Mouse (Mus musculus): ENCODE results near the gene Gsto2.

Gsto2 gene

DNA sequence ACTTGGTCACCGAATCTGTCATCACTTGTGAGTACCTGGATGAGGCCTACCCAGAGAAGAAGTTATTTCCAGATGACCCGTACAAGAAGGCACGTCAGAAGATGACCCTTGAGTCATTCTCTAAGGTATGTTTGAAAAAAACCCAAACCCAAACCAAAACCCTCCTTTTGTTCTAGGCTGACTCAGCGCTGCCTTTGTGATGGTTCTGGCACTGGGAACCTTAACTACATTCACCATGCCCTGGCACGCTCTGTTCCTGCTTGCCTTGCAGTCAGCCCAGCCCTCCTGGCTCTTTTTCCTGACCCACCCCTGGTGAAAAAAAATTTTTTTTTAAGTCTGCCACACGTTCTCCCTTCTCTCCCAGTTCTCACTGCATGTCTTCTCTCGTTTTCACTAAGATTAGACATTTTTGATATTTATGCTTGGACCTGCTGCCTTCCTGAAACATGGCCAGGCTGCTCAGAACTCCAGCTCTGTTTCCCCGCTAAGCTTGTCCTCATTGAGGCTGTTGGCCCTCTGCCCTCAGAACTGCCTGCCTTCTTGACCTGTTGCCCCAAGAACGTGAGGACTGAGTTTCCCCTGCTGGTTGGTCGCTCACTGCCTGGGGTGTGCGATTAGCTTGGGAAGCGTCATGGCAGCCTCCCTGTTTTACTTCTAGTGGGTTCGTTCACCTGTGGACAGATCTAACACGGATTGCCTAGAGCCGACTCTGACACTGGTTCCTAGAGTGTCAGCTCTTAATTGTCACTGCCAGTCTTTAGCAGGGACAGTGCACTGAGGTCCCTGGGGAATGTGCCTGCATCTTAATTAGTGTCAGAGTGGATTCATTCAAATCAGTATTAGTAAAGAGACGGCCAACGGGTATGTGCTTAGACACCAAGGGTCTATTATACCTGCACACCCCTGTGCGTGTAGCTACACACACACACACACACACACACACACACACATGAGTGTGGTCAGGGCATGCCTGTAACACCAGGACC lies 7.1 kb upstream of the Gsto2 start:
- no peak for DNase-seq (ENCODE audit: low read depth, low spot score)

GRCm38 (mm10) chr19:47859180-47859579 lies 6.2 kb upstream of the Gsto2 start:
- no peak for DNase-seq (ENCODE audit: low read depth, low spot score)

- DNase-seq (ENCODE audit: low read depth, low spot score), result no peak
These were observed 2.8 kb upstream of the Gsto2 start for GRCm38 (mm10) chr19:47862581-47862980.

DNA sequence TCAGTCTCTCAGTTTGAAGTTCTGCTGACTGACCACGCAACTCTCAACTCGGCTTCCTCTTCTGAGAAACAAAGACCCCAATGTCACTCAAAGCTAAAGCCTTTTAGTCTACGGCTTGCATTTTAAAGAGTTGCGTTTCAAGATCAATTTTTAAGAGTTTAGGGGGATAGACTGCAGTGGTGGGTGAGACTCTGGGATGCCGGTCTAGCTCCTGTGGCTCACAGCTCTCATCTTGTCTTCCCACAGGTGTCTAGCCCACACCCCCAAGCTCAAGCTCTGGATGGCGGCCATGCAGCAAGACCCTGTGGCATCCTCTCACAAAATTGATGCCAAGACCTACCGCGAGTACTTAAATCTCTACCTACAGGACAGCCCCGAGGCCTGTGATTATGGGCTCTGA lies 1.3 kb upstream of the Gsto2 start:
- DNase-seq (ENCODE audit: low read depth, low spot score), result no peak

GRCm38 (mm10) chr19:47864721-47865120 lies 613 bp upstream of the Gsto2 start:
- no peak for DNase-seq (ENCODE audit: low read depth, low spot score)

DNA sequence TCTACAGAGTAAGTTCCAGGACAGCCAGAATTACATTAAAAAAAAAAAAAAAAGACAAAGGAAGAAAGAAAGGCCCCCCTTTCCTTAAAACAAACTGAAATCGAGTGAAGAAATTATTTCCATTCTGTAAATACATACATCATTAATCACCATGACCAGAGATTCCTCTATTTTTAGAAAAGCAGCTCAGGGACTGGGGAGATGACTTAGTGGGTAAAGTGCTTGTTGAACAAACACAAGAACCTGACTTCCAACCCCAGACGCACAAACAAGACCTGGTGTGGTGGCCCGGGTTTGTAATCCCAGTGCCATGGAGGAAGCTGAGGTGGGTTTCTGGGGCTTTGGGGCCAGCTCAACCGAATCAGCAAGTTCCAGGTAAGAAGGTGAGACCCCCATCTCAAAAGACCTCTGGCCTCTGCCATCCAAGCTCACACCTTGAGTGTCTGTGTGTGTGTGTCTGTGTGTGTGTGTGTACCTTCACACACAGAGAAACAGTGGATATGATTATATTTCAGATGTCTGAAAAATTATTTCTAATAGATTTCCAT lies 2.4 kb downstream of the Gsto2 start:
- no peak for DNase-seq (ENCODE audit: low read depth, low spot score)

- no peak for DNase-seq (ENCODE audit: low read depth, low spot score)
These were observed 3.6 kb downstream of the Gsto2 start for GRCm38 (mm10) chr19:47868951-47869350.

DNA sequence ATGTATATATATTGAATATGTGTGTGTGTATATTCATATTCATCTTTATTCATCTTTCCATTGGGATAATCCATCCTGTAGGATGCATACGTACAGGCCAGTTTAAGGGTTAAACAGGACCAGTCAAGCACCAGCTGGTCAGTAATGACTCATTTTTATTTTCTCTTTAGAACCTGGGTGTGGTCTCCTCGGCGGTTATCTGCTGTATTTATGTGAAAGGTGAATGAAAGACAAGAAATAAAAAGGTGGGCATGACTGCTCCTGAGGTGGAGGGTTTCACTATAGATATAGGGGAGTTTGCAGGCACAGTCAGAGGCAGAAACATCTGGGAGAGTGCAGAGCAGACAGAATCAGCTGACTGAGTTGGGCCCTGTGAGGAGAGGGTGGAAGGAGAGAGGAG lies 4.2 kb downstream of the Gsto2 start:
- no peak for DNase-seq (ENCODE audit: low read depth, low spot score)

DNA sequence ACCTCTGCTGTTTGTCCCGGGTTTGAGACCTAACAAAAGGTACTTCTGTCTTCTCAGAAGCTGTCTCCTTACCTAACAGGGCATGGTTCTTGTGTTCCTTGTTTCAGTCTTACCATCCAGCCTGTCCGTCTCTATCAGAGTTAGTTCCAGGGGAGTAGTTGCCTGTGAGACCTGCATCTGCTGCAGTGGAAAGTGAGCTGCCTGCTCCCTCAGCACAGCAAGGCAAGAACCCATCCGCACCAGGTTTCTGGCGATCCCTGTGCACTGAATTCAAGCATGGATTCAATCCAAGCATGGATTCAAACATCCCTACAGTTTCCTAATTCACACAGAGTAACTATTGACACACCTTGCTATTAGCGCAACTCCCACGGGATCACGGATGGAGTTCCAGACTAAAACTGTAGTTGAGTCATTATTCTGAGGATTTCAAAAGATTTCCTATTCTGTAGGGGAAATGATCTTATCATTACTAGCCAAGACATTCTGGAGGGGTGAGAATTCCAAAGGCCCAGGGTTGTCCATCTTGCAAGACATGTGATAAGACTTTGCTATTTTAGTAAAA lies 4.8 kb downstream of the Gsto2 start:
- DNase-seq (ENCODE audit: low read depth, low spot score), result no peak

GRCm38 (mm10) chr19:47871515-47871914 lies 6.2 kb downstream of the Gsto2 start:
- DNase-seq (ENCODE audit: low read depth, low spot score), result peak; percentile 56

- DNase-seq (ENCODE audit: low read depth, low spot score), result no peak
These were observed 10.9 kb downstream of the Gsto2 start for GRCm38 (mm10) chr19:47876252-47876651.

DNA sequence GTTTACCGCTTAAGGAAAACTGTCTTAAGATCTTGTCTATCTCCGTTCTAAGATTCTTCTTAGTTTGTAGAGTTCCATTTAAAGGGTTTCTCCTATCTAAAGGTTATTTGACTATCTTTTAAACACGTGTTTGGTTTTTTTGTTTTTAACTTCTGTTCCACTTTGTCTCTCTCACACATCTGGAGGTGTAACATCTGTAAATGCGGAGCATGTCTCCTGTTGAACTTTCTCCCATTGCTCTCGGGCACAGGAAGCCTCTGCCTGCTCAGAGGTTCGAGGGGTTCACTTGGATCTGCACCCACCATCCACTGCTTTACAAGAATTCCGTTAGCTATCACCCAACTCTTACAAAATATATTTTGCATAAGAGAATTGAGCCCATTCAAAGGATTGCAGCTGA lies 16.2 kb downstream of the Gsto2 start:
- no peak for DNase-seq (ENCODE audit: low read depth, low spot score)

GRCm38 (mm10) chr19:47882151-47882881 lies 17.0 kb downstream of the Gsto2 start:
- peak; percentile 85 for DNase-seq (ENCODE audit: low read depth, low spot score)

- no peak for DNase-seq (ENCODE audit: low read depth, low spot score)
These were observed 17.5 kb downstream of the Gsto2 start for GRCm38 (mm10) chr19:47882882-47883254.

- no peak for DNase-seq (ENCODE audit: low read depth, low spot score)
These were observed 19.2 kb downstream of the Gsto2 start for GRCm38 (mm10) chr19:47884296-47885085.

- no peak for DNase-seq (ENCODE audit: low read depth, low spot score)
These were observed 19.9 kb downstream of the Gsto2 start for GRCm38 (mm10) chr19:47885191-47885743.

DNA sequence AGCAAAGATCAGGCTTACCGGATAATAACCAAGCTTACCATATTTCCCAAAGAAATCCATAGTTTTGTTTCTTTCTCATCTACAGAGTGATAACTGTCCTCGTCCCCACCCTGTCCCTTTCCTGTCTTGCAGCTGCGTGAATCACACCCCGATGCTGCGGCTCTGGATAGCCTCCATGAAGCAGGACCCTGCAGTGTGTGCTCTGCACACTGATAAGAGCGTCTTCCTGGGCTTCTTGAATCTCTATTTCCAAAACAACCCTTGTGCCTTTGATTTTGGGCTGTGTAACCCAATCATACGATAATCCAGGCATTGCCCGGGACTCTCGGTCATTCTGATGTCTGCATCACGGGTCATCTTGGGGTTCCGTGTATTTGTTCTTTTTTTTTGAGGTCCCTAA lies 20.6 kb downstream of the Gsto2 start:
- DNase-seq (ENCODE audit: low read depth, low spot score), result no peak

DNA sequence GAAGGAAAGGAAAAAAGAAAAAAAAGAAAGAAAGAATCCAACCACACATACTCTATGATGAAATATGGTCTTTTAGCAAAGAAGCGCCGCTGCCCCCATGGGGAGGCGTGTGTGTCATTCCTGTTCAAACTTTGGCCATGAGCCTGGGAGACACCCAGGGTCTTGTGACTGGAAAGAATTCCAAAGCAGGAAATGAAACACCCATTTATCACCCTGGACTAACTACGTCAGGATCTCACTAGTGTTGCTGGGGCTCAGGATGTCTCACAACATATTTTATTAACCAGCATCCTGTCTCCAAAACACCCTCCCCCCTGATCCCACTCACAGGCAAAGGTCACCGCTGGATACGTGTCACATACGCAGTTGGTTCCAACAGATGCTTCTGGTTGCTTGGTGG lies 21.3 kb downstream of the Gsto2 start:
- DNase-seq (ENCODE audit: low read depth, low spot score), result no peak

GRCm38 (mm10) chr19:47887417-47887816 lies 22.1 kb downstream of the Gsto2 start:
- DNase-seq (ENCODE audit: low read depth, low spot score), result no peak

DNA sequence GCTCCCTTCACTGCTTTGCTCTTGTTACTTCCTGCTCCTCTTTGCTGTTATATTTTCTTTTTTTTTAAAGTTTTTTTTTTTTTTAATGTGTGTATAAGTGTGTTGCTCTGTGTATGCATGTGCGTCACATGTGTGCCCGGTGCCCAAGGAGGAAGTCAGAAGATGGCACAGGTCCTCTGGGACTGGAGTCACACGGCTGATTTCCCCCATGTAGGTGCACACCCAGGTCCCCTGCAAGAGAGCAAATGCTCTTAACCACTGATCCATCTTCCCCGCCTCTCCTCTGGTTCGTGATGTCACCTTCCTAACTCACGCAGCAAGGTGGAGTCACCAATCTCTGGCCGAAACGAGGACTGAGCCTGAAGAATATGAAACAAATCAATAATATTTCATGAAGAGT lies 22.7 kb downstream of the Gsto2 start:
- no peak for DNase-seq (ENCODE audit: low read depth, low spot score)

DNA sequence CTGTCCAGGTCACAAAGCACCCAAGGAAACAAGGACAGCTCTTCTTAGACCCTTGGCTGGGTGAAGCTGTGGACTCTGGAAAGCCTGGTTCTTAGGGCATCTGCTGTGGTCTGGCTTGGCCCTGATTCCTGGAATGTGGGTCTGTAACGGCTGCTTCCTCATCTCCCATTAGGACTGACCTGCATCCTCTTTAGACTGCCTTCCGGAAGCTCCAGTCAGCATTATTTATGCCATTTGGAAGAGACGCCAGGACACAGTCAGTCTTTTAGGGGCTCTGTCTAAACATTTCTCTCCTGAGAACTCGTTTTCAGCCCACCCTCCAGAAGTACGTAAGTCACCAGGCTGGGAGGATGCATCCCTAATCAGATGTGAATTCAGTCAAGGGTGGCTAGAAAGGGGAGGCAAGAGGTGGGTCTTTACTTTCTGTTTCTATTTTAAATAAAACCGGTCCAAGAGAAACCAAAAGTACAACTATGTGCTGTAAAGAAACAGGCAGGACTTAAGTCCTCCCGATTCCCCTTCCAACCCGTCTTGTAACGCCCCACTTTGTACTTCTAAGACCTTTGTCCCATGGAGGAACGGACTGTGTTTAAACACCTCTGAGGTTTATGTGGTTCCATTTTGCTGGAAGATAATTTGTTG lies 25.3 kb downstream of the Gsto2 start:
- no peak for DNase-seq (ENCODE audit: low read depth, low spot score)
